In the genomic region with DNA sequence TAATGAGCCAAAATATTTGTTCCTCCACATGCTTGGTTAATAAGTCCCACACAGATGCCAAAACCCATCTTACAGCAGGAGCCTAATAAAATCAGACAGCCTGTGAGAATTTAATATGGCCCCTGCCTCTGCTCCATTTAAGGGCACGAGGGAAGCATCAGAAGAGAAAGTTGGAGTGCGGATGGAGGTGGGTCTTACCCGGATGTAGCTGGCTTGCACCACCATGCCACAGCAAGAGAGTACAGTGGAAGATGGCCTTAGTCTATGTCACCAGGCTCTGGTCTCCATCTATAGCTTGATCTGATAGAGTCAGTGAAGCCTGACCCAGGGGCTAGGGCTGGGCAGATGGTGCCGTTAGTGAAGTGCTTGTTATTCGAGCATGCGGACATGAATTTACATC, we compare ENCODE assay signal across 15 mouse cellular contexts.
"Had no signal": no experiment of that assay in that cellular context is flagged by ENCODE, and none has a peak within 500 bp of the region (broad histone marks: within the 10 kb centered on the region; RNA-seq: fewer than 3 reads in every experiment).

No protein-coding gene starts in this region.

- H3K4me2 ChIP-seq: liver, embryonic 11.5 days; lung, embryonic 14.5 days; midbrain, embryonic 13.5 days had no signal

- H3K9me3 ChIP-seq: midbrain, embryonic 13.5 days had no signal

- H3K27me3 ChIP-seq: midbrain, embryonic 13.5 days had no signal

- H3K36me3 ChIP-seq: midbrain, embryonic 13.5 days had no signal

- H3K9ac ChIP-seq: liver, embryonic 14.5 days; liver, postnatal 0 days; lung, embryonic 14.5 days; midbrain, embryonic 13.5 days had no signal

- ATAC-seq: liver, postnatal 0 days; lung, postnatal 0 days; midbrain, embryonic 13.5 days; midbrain, embryonic 16.5 days had no signal

- H3K27ac ChIP-seq: liver, embryonic 14.5 days; macrophage; midbrain, embryonic 13.5 days; stomach, postnatal 0 days had no signal

- H3K4me3 ChIP-seq: midbrain, embryonic 13.5 days had no signal

- DNase-seq: kidney, adult 11 months; kidney, adult 9 months; kidney, postnatal 14 days; kidney, postnatal 4 days; liver, postnatal 0 days; lung, embryonic 14.5 days; thymus, adult 2 months; thymus, postnatal 25 days had no signal
